Mouse (Mus musculus): ENCODE data around the gene Zmpste24.

Gene Zmpste24

DNA sequence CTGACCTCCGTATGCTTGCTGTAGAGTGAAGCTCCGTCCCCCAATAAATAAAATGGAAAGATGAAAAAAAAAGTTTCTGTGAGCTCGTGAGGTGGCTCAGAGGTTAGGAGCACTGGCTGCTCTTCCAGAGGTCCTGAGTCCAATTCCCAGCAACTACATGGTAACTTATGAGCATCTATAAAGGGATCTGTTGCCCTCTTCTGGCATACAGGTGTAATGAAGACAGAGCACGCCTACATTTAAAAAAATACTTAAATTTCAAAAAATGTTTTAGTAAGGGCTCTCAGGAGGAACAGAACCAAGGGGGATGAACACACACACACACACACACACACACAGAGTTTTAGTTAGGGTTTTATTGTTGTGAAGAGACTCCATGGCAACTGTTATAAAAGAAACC lies 66.6 kb downstream of the Zmpste24 start:
- DNase-seq (ENCODE audit: low spot score), result no peak

DNA sequence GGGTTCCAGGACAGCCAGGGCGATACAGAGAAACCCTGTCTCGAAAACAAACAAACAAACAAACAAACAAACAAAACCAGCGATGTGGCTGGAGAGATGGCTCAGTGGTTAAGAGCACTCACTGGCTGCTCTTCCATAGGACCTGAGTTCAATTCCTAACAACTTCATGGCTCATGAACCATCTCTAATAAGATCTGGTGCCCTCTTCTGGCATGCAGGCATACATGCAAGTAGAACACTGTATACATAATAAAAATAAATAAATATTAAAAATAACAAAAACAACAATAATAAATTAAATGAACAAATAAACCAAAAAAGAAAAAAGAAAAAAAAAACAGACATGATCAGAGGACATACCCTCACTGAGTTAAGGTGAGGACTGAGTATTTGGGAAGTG lies 68.4 kb downstream of the Zmpste24 start:
- DNase-seq (ENCODE audit: low spot score), result no peak

DNA sequence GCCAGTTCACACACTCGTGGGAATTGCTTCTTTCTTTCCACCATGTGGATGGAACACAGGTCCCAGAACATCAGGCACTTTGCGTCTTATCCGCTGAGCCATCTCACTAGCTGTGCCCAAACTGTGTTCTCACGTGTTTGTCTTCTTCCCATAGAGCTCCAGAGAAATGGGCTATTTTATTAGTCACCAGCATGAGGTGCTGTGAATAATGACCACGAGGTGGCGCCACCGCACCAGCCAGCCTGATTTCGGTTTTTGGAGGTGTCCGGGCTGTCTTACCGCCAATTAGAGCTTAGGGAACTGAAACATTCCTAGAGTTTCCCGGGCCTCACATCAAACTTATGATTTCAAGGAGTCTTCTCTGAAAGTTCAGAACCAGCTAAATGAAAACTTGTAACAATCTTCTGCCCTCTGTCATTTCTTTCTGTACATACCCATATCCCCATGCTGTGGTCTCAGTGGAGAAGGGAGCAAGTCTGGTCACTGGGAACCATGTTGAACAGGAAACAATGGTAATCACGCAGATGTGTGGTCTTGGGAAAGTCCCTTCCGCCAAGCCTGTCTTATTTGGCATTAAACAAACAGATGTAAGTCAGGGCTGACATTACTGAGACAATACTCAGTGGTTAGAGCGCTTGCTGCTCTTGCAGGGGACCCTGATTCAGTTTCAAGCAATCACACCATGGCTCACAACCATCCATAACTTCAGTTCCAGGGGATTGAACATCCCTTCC lies 69.2 kb downstream of the Zmpste24 start:
- peak; percentile 60 for DNase-seq (ENCODE audit: low spot score)

DNA sequence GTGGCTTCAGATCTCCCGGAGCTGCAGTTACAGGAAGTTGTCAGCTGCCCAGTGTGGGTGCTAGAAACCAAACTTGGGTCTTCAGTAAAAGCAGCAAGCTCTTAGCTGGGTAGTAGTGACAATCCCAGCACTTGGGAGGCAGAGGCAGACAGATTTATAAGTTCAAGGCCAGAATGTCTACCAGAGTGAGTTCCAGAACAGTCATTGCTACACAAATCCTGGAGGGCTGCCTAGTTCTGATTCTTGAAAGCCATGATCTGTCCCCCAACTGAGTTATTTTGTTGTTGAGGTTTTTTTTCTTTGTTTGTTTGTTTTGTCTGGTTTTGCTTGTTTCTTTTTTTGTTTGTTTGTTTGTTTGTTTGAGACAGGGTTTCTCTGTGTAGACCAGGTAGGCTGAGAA lies 69.9 kb downstream of the Zmpste24 start:
- no peak for DNase-seq (ENCODE audit: low spot score)

DNA sequence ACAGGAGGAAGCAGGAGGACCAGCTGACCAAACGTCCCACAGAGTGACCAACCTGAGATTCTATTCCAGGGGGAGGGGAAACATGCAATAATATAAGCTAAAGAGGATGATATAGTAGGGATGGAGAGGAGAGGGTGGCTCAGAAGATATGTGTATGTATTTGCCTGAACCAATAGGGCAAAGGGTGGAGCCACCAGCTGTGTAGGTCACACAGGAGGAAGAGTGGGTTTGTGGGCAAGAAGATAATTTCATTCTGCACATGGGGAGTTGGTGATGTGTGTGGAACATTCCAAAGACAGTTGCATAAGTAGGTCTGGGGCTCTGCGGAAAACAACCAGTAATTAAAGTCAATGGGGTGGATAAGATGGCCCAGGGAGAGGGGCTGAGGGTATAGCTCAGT lies 72.4 kb downstream of the Zmpste24 start:
- no peak for DNase-seq (ENCODE audit: low spot score)

DNA sequence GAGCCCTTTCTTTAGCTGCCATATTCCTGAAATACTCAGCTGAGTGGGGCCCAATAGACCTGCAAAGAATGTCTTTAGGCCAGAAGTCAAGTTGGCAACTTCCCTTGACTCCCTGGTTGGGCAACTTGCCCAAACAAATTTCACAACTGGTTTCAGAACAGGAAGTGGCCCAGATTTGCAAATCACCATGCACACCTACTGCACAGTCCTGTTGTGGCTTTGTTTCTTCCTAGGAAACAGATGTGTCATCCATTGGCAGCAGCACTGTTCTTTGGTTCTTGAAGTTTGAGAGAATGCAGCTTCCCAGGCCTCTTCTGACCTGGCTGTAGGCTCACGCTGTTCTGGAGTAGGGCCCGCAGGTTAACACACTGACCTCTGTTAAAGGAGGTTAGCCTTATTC lies 74.1 kb downstream of the Zmpste24 start:
- DNase-seq (ENCODE audit: low spot score), result peak; percentile 30

DNA sequence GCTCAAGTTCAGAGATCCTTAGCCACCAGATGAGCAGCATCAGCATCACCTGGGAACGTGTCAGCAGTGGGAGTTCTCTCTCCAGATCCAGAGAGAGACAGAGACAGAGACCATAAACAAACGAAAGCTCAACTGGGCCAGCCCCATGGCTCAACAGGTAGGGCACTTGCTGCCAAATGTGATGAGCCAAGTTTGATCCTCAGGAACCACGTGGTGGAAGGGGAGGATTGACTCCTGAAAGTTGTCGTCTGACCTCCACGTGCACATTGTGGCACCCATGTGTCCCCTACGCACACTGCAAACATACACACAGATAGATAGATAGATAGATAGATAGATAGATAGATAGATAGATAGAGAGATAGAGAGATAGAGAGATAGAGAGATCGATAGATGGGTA lies 74.6 kb downstream of the Zmpste24 start:
- no peak for DNase-seq (ENCODE audit: low spot score)

DNA sequence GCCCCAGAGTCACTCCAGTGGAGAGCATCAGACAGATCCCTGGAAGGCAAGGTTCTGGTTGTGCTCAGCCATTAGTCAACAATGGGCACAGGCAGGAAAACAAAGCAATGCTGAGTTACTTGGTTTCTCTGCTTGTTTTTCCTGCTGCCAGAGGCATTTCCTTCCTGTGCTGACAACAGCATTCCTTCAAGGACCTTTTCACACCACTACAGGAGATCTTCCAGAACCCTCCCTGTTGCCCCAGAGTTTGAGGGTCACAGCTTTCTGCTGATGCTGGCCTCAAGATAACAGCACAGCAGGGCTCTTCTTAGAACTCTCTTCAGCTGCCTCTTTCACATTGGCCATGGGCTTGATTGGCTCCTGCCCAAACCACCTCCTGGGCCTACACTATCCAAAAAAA lies 76.1 kb downstream of the Zmpste24 start:
- DNase-seq (ENCODE audit: low spot score), result no peak

DNA sequence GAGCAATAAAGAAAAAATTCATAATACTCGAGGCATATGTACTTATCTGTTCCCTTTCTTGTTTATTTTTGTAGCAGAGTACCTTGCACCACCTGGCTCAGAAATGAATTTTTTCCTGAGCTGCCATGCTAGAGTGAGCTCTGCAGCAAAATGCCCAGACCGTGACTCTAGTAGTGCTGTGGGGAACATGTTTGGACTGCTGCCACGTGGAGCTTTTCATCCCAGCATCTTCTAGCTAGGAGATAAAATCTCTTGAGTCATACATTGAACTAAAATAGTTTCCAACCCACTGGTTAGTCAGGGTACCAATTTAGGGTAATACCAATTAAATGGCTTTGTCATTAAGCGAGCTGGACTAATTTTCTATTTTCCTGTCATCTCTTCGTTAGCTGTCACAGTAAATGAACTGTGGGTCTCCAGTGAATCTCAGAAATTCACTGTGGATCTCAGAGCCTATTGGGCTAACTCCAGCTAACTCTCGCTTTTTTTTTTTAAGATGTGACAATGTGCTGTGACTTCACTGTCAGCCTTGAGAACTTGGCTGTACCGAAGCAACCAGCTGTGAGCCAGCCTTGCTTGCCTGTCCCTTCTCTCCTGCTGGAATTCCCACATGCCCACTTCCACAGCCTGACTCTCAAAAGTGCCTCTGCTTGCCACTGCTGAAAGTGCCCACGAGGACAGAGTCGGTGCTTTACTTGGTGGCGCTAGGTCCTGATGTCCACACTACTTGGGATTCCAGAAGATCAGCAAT lies 77.8 kb downstream of the Zmpste24 start:
- no peak for DNase-seq (ENCODE audit: low spot score)

DNA sequence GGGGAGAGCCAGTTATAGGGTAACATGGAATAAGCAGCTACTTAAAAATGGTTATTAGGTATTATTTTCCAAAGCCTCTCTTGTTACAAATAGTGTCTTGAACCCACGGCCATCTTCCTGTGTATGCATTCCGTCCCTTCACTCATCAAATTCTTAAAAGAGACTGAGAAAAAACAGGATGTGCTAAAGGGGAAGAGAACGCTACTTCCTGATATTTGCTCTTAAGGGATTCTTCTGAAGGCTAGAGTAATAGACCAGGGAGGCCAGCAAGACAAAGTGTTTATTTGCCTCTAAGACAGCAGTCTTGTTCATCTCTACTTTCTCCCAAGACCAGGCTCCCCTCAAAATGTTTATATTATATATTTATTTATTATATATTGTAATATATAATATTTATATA lies 79.8 kb downstream of the Zmpste24 start:
- DNase-seq (ENCODE audit: low spot score), result no peak

DNA sequence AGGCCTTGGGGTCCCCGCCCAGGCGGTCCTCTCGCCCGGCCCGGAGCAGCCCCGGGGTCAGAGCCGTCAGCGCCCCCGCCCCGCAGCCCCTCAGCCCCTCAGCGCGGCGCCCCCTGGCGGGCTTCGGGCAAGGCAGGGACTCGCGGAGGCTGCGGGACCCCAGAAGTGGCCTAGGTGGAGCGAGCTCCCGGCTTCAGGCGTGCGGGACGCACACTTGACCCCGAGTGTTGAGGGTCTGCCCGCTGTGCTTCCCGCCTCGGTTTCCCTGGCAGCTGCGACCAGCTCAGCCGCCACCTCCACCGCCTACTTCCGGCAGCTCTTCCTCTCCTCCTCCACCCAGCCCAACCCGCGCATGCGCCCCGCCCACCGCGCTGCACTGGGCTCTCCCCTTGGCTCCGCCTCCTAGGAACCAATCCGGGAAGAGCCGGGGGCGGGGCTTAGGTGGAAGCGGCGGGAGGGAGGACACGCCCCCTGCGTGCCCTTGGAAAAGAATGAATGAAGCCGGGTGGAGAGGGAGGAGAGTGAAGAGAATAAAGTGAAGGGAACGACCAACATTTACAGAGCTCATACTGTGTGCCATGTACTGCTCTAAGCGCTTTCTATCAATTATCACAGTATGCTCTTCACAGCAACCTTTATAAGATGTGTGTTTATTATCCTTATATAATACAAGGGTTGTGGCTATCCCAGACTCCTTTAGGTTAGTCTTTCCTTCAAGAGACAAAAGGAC lies 80.9 kb downstream of the Zmpste24 start, which contains the start of gene Smap2:
Gene Smap2 (minus strand): TSS at position 320 of the 730 bp plus-strand sequence.
- DNase-seq (ENCODE audit: low spot score), result peak; percentile 97

DNA sequence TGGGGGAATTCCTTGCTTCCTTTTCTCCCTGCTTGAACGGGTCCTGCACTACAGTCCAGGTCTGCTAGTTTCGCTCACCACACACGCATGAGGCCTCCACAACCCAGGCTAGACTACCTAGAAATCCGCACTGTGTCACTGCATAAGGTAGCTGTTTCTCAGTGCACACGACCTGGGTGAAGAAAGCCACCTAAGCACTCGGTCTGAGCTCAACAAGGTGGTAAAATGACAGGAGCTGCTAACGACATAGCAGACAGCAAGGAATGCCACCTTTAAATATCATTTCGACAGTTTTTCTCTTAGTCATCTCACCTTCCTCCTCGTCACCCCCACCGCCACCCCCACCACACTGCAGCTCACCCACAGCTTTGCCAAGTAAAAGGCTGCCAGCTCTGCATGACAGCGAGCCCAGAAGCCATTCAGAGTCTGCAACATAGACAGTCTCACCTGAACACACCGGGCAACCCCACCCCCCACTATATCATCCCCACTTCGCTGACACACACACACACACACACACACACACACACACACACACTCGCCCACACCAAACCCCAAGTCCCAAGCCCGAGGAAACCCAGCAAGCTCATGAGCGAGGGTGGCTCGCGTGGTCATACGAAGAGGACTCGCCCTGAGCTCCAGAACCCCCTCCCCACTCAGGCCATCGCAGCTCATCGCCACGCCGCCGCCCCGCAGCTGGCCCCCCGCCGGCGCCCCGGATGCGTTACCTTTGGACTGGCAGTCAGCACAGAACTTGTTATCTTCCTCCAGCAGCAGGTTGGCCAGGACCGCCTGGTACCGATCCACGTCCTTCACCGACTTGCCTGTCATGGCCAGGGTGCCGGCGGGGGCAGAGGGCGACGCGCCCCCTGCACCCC lies 81.8 kb downstream of the Zmpste24 start:
- peak; percentile 50 for DNase-seq (ENCODE audit: low spot score)

DNA sequence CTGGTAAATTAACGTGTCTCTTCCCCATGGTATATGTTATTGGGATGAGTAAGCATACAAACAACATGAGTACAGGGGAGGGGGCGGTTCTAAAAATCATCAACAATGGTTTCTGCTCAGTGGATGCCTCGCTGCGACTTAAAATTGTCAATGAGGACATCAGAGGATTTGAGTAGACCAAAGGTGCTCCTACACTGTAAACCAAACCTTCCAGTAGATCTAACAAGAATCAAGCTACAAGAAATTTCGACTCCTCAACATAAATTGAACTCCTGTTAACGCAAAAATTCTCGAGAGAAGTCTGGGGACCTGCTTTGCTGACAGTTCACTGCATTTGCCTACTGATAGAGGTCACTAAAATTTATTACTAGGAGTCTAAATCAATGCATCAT lies 82.8 kb downstream of the Zmpste24 start:
- no peak for DNase-seq (ENCODE audit: low spot score)

DNA sequence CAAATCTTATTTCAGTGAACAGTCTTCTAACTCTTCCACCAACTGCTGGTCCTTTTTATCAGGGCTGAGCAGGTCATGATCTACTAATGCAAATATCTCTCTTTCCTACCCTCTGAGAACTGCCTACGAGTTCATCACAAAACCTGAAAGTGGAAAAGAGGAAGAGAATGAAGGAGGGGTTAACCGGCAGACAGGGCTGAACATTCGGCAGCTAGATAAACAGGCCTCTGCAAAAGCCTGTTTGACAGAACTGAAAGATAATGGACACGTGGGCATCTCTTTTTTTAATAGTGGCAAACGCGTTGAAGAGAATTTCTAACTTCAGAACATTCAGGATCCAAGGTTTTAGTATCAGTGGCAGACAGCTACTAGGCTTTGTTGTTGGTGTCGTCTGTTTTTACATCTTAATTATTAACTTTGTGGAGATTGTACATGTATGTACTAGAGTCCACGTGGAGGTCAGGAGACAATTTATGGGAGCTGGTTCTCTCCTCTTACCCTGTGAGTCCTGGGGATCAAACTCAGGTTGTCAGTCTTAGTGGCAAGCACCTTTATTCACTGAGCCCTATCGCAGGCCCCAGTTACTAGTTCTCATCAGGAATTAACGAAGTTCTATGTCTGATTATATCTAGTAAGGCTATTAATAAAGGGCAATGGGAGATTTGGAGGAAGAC lies 83.3 kb downstream of the Zmpste24 start:
- DNase-seq (ENCODE audit: low spot score), result peak; percentile 40

DNA sequence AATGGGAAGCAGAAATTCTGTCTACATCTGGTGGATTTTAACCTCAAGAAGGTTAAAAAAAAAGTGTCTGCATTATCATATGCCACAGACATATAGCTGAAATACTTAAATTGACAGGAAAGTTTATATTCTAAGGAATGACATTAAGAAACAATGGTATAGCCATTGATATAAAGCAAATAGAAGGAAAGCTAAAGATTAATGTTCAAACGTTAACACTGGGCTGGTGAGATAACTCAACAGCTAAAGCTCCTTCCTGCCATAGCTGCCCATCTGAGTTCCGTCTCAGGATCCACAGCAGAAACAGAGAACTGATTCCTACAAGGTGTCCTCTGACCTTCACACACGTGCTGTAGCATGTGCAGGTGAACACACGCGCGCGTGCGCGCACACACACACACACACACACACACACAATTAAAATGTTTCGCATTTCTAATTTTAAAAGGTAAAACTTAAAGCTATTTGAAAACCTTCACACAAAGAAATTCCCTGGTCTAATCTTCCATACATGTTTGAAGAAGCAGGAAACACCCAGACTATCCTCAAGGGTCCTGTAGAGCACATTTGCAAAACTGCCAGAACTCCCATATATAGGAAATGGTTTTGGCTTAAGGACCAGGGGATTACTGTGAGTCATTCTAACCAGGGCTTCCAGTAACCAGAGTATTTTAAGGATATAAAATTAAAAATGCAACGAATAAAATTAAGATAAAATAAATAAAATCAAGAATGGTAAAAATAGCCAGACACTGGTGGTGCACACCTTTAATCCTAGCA lies 87.1 kb downstream of the Zmpste24 start:
- DNase-seq (ENCODE audit: low spot score), result no peak
